Mouse (Mus musculus): ENCODE results near the gene Nt5c1a.

Nt5c1a gene

DNA sequence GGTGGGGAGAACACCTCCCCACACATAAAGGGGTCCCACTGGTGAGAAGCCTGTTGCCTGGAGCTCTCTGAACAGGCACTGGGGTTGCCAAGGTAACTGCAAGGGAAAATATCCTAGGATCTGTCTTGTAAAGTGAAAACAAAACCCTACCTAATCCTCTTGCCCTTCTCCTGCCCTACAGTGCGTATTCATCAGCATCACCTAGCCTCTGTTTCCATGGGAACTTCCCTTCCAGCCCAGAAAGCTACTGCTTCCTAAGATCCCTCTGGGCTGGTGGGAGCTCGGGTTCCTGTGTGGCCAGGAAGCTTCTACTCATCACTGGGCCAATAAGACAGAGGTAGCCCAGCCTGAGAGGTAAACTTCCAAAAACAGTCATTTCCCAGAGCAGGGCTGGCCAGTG, 11.0 kb downstream of the Nt5c1a start:
- no peak for DNase-seq (ENCODE audit: low spot score in 2 of 2)

DNA sequence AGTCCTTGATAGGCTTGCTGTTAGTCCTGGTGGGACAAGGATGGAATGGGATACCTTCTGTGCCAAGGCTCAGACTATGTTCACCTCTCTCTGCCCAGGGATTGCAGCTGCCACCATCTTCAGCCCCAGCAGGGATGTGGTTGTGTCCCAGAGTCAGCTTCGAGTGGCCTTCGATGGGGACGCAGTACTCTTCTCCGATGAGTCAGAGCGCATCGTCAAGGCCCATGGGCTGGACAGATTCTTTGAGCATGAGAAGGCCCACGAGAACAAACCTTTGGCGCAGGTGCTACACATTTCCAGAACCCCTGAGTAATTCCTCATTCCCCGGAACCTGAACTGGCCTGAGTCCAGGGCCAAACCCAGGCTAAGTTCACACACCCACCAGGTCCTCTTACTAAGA, 12.7 kb downstream of the Nt5c1a start:
- DNase-seq (ENCODE audit: low spot score in 2 of 2) = no peak

DNA sequence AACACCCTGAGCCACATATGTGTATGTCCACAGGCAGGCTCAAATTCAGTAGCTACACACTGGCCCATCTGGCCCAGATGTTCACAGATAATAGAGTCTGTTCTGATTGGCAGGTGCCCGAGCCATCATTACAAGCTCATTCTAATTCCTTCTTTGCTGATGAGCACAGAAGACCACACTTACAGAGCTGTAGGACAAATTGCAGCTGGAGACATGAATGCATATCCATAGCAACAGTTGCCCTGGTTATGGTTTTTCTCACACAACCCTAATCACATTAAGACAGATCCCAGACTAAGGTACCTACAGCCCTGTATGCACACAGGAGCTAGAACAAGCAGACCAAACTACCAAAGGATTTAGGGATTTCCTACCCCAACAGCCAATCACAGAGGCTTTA, 14.1 kb downstream of the Nt5c1a start:
- no peak for DNase-seq (ENCODE audit: low spot score in 2 of 2)

DNA sequence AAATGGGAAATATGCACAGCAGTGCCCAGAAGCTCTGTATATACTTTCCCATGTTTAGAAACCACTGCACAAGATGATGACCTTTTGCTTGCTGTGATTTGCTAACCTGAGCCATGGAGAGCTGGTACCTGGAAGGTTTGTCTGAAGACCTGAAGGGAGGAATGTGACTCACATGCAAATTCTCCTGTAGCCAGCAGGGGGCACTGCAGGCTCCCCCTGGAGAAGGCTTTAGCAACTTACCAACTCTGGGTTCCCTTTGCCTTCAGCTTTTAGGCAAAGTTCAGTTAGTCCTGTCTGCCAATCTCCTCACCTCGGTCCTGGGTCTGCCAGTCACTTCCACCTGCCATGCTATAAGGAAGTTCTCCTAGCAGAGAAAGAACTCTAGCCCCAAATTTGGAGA, 15.5 kb downstream of the Nt5c1a start:
- peak in 1 of 2 experiments; percentile 26 for DNase-seq (ENCODE audit: low spot score in 2 of 2)

DNA sequence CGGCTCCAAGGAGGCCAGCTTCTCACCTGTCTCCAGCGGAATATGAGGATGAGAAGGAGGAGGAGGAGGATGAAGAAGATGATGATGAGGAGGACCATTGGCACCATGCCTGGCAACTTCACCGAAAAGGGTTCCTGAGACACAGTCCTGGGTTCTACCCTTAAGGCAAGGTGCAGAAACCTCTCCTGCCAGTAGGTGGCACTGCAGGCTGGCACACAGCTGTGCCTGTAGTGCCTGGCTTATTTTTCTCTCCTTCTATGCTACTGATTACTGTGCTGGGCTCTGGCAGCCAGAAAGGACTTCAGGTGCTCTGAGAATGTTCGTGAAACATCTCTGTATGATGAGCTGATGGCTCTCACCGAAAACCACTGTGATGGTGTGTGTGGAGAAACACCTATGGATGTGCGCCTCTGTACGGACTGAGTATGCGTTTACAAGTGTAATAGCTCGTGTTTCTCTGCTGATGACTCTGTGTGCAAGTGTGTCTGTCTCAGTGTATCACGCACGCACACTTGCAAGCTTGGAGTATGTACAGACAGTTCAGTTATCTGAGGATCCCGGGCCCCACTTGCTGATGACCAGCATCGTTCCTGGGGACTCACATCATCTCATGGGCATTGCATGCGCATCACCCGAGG, 18.5 kb downstream of the Nt5c1a start:
- DNase-seq (ENCODE audit: low spot score in 2 of 2) = peak; percentile 37 to 63

GRCm38 (mm10) chr4:123220637-123221036, 19.3 kb downstream of the Nt5c1a start:
- no peak for DNase-seq (ENCODE audit: low spot score in 2 of 2)

DNA sequence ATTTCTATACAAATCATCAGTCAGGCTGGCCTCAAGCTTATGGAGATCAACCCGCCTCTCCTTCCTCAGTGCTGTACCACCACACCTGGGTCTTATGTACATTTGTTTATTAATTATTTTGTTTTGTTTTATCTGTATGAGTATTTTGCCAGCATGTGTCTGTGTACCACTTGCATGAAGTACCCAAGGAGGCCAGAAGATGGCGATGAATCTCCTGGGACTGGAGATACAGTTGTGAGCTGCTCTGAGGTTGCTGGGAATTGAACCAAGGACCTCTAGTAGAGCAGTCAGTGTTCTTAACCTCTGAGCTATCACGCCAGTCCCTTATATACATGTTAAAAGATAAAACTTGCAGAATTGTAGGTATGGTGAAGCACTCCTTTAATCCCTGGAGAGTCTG, 22.0 kb downstream of the Nt5c1a start:
- no peak for DNase-seq (ENCODE audit: low spot score in 2 of 2)

GRCm38 (mm10) chr4:123225718-123226403, 24.6 kb downstream of the Nt5c1a start:
- DNase-seq (ENCODE audit: low spot score in 2 of 2) = no peak

GRCm38 (mm10) chr4:123227707-123228106, 26.4 kb downstream of the Nt5c1a start:
- no peak for DNase-seq (ENCODE audit: low spot score in 2 of 2)

GRCm38 (mm10) chr4:123228270-123228669, 27.0 kb downstream of the Nt5c1a start:
- DNase-seq (ENCODE audit: low spot score in 2 of 2) = no peak

DNA sequence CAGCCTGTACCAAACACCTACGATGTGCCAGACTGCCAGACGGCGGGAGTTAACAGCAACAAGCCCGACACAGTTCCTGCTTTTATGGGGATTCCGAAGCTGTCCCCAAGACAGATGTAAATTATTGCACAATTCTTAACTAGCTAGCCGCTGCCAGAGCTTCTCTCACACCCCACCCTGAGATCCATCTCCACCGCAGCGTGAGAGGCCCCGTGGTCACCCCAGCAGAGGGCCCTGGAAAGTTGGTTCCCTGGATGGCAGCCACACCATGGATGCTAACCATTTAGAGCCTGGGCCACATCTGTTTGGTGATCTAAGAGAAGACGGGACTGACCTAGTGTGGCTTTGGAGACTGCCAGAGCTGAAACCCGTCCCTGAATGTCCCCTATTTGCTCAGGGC, 27.9 kb downstream of the Nt5c1a start:
- DNase-seq (ENCODE audit: low spot score in 2 of 2) = no peak

- no peak for DNase-seq (ENCODE audit: low spot score in 2 of 2)
These were observed 31.5 kb downstream of the Nt5c1a start for GRCm38 (mm10) chr4:123232841-123233240.

DNA sequence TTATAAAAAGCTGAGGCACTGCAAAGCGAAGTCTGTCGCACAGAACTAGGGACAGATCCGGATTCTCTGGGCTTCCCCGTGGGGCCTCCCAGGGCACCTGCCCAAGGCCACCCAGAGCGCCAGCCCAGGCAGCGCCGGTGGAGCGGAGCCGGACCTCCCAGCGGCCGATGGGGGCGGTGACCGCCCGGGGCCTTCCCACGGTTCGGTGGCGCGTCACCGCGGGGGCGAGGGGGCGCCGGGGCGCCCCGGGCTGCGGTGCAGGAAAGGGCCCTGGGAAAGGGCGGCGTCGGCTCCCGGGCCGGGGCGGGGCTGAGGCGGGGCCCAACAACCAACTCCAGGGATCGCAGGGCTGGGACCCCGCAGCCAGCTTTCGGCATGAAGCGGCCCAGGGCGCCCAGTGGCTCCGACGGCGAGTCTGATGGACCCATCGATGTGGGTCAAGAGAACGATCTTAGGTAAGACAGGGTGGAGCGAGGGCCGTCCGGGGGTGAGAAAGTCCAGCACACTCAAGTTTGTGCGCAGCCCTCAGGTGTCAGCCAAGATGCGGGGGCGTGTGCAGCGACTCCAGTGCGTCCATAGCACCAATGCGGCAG, 32.3 kb downstream of the Nt5c1a start, which contains the start of gene Heyl:
Gene Heyl (plus strand): TSS at position 65 of the 593 bp plus-strand sequence.
- peak in 1 of 2 experiments; percentile 20 for DNase-seq (ENCODE audit: low spot score in 2 of 2)

DNA sequence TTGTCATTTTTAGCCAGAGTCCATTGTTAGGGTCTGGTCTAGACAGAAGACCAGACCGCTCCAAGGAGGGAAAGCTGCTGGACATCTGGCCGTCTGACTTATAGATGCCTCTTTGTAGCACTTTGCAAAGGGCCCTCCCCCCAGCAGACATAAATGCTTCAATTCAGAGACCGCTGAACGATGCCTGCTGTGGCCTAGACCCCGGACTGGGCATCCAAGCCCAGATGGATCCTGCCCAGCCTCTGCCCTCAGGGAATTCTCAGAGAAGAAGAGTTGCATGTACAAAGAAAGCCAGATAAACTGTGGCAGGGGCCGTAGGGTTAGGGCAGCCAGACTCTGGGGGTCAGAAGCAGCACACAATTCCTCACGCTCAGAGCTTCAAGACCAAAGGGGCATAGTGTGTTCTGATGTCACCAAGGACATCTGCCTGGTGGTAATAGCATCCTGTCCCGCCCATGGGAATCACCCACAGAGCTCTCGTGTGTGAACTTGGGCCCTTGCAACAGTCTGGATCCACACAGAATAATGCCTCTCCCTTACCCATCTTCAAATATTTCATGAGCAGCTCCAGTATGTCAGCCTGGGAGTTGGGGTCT, 34.6 kb downstream of the Nt5c1a start:
- no peak for DNase-seq (ENCODE audit: low spot score in 2 of 2)

GRCm38 (mm10) chr4:123236431-123237031, 35.2 kb downstream of the Nt5c1a start:
- no peak for DNase-seq (ENCODE audit: low spot score in 2 of 2)

GRCm38 (mm10) chr4:123237386-123238266, 36.3 kb downstream of the Nt5c1a start:
- DNase-seq (ENCODE audit: low spot score in 2 of 2) = no peak

DNA sequence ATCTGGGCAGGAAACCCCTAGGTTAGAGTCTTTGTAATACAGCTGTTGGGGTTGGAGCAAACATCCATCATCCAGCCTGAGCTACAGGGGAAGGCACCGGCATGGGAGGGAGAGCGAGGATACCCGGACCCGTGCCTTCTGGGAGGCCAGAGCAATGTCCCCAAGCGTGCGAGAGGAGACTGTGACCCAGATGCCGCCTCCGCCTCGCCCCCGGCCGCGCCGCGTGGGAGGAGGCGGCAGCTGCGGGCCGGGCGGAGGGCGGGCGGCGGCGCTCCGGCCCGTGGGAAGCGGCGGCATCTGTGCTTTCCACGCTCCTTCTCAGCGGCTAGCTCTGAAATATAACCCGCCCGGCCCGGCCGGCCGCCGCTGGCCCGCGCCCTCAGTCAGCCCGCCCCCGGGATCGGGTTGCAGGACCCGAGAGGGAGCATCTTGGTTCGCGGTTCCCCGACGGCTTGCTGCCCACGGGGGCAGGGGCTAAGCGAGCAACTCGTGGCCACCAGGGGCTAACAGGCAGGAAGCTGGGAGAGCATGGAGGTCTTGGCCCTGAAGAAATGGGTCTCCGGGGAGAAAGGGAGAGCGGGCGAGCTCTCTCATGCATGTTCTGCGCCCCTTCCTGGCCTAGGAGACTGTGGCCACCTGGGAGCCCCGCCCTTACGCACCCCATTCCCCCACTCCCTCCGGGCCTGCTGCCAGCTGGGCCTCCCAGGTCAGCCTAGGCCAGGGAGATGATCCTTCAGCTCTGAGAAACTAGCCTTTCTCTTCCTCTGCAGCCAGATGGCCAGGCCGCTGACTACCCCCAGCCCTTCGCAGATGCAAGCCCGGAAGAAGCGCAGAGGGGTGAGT, 38.3 kb downstream of the Nt5c1a start:
- no peak for DNase-seq (ENCODE audit: low spot score in 2 of 2)

DNA sequence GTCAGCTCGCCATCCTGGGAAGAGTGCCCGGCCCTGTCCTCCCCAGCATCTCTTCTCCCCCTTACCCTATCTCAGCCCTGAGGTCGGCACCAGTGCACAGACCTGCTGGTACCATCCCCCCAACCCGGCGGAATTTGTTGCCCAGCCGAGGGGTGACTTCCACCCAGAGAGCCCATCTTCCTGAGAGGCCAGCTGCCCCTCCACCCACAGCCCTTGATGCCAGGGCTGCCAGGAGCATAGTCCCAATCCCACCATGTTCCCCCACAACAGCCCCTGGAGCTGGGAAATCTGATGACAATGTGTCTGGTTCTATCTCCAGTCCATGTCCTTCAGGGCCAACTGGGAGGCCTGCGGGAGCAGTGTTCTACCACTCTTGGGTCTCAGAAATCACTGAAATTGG, 44.9 kb downstream of the Nt5c1a start:
- no peak for DNase-seq (ENCODE audit: low spot score in 2 of 2)

- DNase-seq (ENCODE audit: low spot score in 2 of 2) = no peak
These were observed 45.3 kb downstream of the Nt5c1a start for GRCm38 (mm10) chr4:123246651-123247050.

DNA sequence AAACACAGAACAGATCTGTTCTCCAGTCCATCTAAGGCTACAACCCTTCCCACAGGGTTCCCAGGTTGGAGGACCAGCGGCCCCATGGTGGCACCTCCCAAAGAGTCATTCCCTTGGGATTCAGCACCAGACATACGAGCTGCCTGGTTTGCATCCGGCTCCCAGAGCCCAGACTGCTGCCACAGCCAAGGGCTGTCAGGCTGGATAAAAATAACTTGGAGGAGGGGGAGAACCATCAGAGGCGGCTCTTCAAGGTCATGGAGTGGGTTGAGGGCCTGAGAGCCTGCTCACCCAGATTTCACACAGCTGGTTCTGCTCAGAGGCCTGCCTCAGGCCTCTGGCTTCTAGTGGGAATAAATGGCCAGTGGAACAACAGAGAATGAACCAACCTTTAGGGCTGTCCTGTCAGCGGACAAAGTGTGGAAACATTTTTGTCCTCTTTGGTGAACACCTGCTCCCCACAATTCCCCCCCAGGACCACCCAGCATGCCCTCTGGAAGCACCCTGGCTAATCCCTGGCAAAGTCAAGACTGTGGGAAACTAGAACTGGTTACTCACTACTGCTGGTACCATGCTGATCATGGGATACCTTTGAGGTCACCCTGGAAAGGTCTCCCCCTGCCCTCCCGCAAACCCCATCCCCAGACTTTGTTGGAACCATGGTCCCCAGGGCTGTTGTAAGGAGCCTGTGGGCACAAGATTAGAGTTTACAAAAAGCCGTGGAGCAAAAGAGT, 46.0 kb downstream of the Nt5c1a start:
- DNase-seq (ENCODE audit: low spot score in 2 of 2) = no peak
